Mouse (Mus musculus) liver, postnatal 0 days (tissue): ENCODE data around the gene Pdia4. TPM values are rescaled to one million over a fixed set of nuclear protein-coding genes. Genes with fewer than 3 reads are reported as not detected.
A peak's percentile ranks its signal among the peaks of the same experiment; 100 is the strongest.

Experiments
- ATAC-seq: fragments of 200-750 bp; cut with Nextera tagmentation; 2 replicates; pipeline ENCODE4 v1.8.0; 2017; ENCODE audit warnings: mild to moderate bottlenecking, moderate library complexity
- DNase-seq: peaks from one replicate; pipeline ENCODE4 v3.0.0-alpha.2; 2016
- H3K27ac ChIP-seq: fragments of 300-500 bp; sonication (generic); 2 replicates; pipeline ENCODE4 v1.5.1; 2014; ENCODE audit warnings: antibody characterized with exemption, moderate library complexity, mild to moderate bottlenecking, low read depth
- H3K27me3 ChIP-seq: fragments of 300-500 bp; sonication (generic); 2 replicates; pipeline ENCODE4 v1.6.1; 2014; ENCODE audit warnings: low read length, control low read depth, mixed read lengths; ENCODE audit not compliant: insufficient read depth
- H3K36me3 ChIP-seq: fragments of 300-500 bp; sonication (generic); replicated peaks from 2 replicates; pipeline ENCODE4 v1.6.1; 2014; ENCODE audit warnings: mild to moderate bottlenecking, control low read depth, low read length, moderate library complexity, mixed read lengths; ENCODE audit not compliant: insufficient read depth
- H3K4me1 ChIP-seq: fragments of 300-500 bp; sonication (generic); 2 replicates; pipeline ENCODE4 v1.6.1; 2014; ENCODE audit warnings: antibody characterized with exemption, mild to moderate bottlenecking, control low read depth; ENCODE audit not compliant: insufficient read depth
- H3K4me2 ChIP-seq: fragments of 300-500 bp; sonication (generic); 2 replicates; pipeline ENCODE4 v1.6.1; 2014; ENCODE audit warnings: low read depth, mild to moderate bottlenecking, low read length, moderate library complexity, mixed read lengths
- H3K4me3 ChIP-seq: fragments of 300-500 bp; sonication (generic); 2 replicates; pipeline ENCODE4 v1.5.1; 2014; ENCODE audit warnings: low read depth, low read length
- H3K9ac ChIP-seq: fragments of 300-500 bp; sonication (generic); replicated peaks from 2 replicates; pipeline ENCODE4 v1.6.1; 2014; ENCODE audit warnings: mild to moderate bottlenecking, moderate library complexity
- H3K9me3 ChIP-seq: fragments of 300-500 bp; sonication (generic); 2 replicates; pipeline ENCODE4 v1.6.1; 2016; ENCODE audit warnings: mild to moderate bottlenecking, control low read depth, low read length, mixed read lengths
- CTCF ChIP-seq: sonication (generic); IDR thresholded peaks from 2 replicates; pipeline ENCODE4 v1.5.1; 2016; ENCODE audit warnings: antibody characterized with exemption, low read depth
- EP300 ChIP-seq: IDR thresholded peaks from 2 replicates; pipeline ENCODE4 v1.6.1; 2016; ENCODE audit warnings: antibody characterized with exemption, low read depth, mild to moderate bottlenecking
- WGBS: fragments of 180-500 bp; shearing (Covaris S2); extraction: QIAGEN DNeasy Blood & Tissue Kit; methylation state at CpG from one replicate; pipeline ENCODE4 v1.1.7; 2014; ENCODE audit not compliant: insufficient replicate concordance; 5-methylcytosine and 5-hydroxymethylcytosine counted together
- polyA plus RNA-seq: library from polyadenylated mRNA; unstranded; fragments of >200 nt; fragmentation: Nextera tagmentation; extraction: Ambion mirVana; gene quantifications from 2 replicates; pipeline ENCODE4 v1.2.1, GENCODE M21; 2015

Pdia4 gene
- polyA plus RNA-seq, 1 experiment from 2014 or later, result 101 TPM

- Histone ChIP-seq H3K36me3 (no peaks in the 10 kb centered on the region), H3K27me3 (no peaks in the 10 kb centered on the region), H3K9ac (no peak overlapping the region), H3K4me2 (no peak overlapping the region), H3K4me3 (no peak overlapping the region), H3K9me3 (no peaks in the 10 kb centered on the region), H3K27ac (no peak overlapping the region), H3K4me1 (peaks cover 12% of the 10 kb centered on the region)
- WGBS, result 95% methylated on average over 4 of the region's 4 CpGs
- 0 out of 2 replicates have a peak, but pooled peaks have one; percentile 5 for TF ChIP-seq CTCF
- TF ChIP-seq EP300, result no peak
- ATAC-seq (no peak), DNase-seq (no peak)
These were observed 14.2 kb upstream of the Pdia4 start for GRCm38 (mm10) chr6:47827462-47827861.

- H3K9me3 ChIP-seq, result no peaks in the 10 kb centered on the region
- WGBS, result 70% methylated on average over 2 of the region's 2 CpGs
- no peak overlapping the region for H3K4me3 ChIP-seq
- no peak overlapping the region for H3K27ac ChIP-seq
- no peaks in the 10 kb centered on the region for H3K36me3 ChIP-seq
- H3K27me3 ChIP-seq, result no peaks in the 10 kb centered on the region
- peaks cover 5% of the 10 kb centered on the region for H3K4me1 ChIP-seq
- DNase-seq (no peak), ATAC-seq (no peak)
- no peak for TF ChIP-seq EP300
- TF ChIP-seq CTCF, result no peak
- H3K4me2 ChIP-seq, result no peak overlapping the region
- H3K9ac ChIP-seq, result no peak overlapping the region
These were observed 11.0 kb upstream of the Pdia4 start for GRCm38 (mm10) chr6:47824241-47824640.

GRCm38 (mm10) chr6:47821776-47822175 lies 8.5 kb upstream of the Pdia4 start:
- H3K9ac ChIP-seq, result no peak overlapping the region
- no peaks in the 10 kb centered on the region for H3K27me3 ChIP-seq
- H3K4me3 ChIP-seq, result no peak overlapping the region
- DNase-seq (no peak), ATAC-seq (no peak)
- no peak for TF ChIP-seq CTCF
- TF ChIP-seq EP300, result no peak
- no peaks in the 10 kb centered on the region for H3K36me3 ChIP-seq
- peaks cover 4% of the 10 kb centered on the region; the same call in 1 of the 2 replicates for H3K4me1 ChIP-seq
- no peak overlapping the region for H3K27ac ChIP-seq
- no peak overlapping the region for H3K4me2 ChIP-seq
- H3K9me3 ChIP-seq, result no peaks in the 10 kb centered on the region
- WGBS, result 81% methylated on average over 6 of the region's 6 CpGs

GRCm38 (mm10) chr6:47821236-47821635 lies 8.0 kb upstream of the Pdia4 start:
- Histone ChIP-seq H3K36me3 (no peaks in the 10 kb centered on the region), H3K9me3 (no peaks in the 10 kb centered on the region), H3K27ac (no peak overlapping the region), H3K4me2 (no peak overlapping the region), H3K9ac (no peak overlapping the region), H3K27me3 (no peaks in the 10 kb centered on the region), H3K4me3 (no peak overlapping the region), H3K4me1 (peaks cover 4% of the 10 kb centered on the region; the same call in 1 of the 2 replicates)
- DNase-seq (no peak), ATAC-seq (no peak)
- TF ChIP-seq CTCF, result no peak
- TF ChIP-seq EP300, result no peak
- WGBS, result 82% methylated on average over 5 of the region's 5 CpGs

- 88% methylated on average over 23 of the region's 23 CpGs for WGBS
- H3K36me3 ChIP-seq, result no peaks in the 10 kb centered on the region
- TF ChIP-seq EP300, result no peak
- TF ChIP-seq CTCF, result no peak
- ATAC-seq (no peak), DNase-seq (no peak)
- H3K4me1 ChIP-seq, result 0 out of 2 replicates have a peak, but pooled peaks cover 4% of the 10 kb centered on the region
- H3K9me3 ChIP-seq, result no peaks in the 10 kb centered on the region
- H3K27ac ChIP-seq, result no peak overlapping the region
- H3K4me2 ChIP-seq, result no peak overlapping the region
- H3K27me3 ChIP-seq, result no peaks in the 10 kb centered on the region
- H3K4me3 ChIP-seq, result no peak overlapping the region
- no peak overlapping the region for H3K9ac ChIP-seq
These were observed 6.5 kb upstream of the Pdia4 start for GRCm38 (mm10) chr6:47819626-47820325.

GRCm38 (mm10) chr6:47818721-47819120 lies 5.5 kb upstream of the Pdia4 start:
- Histone ChIP-seq H3K9me3 (no peaks in the 10 kb centered on the region), H3K4me3 (no peak overlapping the region), H3K36me3 (no peaks in the 10 kb centered on the region), H3K9ac (no peak overlapping the region), H3K4me2 (no peak overlapping the region), H3K27ac (no peak overlapping the region), H3K27me3 (no peaks in the 10 kb centered on the region), H3K4me1 (0 out of 2 replicates have a peak, but pooled peaks cover 8% of the 10 kb centered on the region)
- 75% methylated on average over 8 of the region's 8 CpGs for WGBS
- ATAC-seq (no peak), DNase-seq (no peak)
- TF ChIP-seq EP300 (no peak), CTCF (no peak)
